Mouse (Mus musculus): ENCODE results near the gene Slc23a3. TPM values are rescaled to one million over a fixed set of nuclear protein-coding genes. Genes with fewer than 3 reads are reported as not detected.

The Slc23a3 gene
- polyA plus RNA-seq, 1 experiment from 2014 or later, result 2.3 TPM

DNA sequence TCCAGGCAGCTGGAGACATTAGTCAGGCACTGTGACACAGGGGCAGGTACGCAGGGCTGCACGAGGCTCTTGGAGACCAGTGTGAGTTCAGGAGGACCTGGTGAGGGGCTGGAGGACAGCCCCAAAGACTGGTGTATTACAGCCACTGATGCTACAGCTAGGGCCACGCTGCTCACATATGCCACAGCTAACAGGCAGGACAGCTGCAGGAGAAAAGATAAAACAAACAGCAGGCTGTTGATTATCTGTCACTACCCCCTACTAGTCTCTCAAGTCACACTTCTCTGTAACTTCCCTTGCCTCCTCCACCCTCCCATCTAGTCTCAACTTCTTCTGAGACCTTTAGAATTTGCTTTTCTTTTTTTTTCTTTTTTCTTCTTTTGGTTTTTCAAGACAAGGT, 3.0 kb upstream of the Slc23a3 start:
- peaks cover 90% of the 10 kb centered on the region for H3K4me1 ChIP-seq (replicated peaks)
- WGBS (ENCODE audit: insufficient replicate concordance), result 9% methylated on average over 3 of the region's 3 CpGs
- H3K4me3 ChIP-seq (replicated peaks), result peak overlapping the region; percentile 37
- peak overlapping the region; percentile 99 for H3K27ac ChIP-seq (replicated peaks)
- H3K9ac ChIP-seq, result peak overlapping the region; percentile 56
- no peaks in the 10 kb centered on the region for H3K27me3 ChIP-seq
- H3K36me3 ChIP-seq (replicated peaks), result peaks cover 57% of the 10 kb centered on the region
- ATAC-seq (ENCODE audit: insufficient read depth), result peak; percentile 88
- no peaks in the 10 kb centered on the region for H3K9me3 ChIP-seq (replicated peaks)
- H3K4me2 ChIP-seq, result peak overlapping the region; percentile 83

DNA sequence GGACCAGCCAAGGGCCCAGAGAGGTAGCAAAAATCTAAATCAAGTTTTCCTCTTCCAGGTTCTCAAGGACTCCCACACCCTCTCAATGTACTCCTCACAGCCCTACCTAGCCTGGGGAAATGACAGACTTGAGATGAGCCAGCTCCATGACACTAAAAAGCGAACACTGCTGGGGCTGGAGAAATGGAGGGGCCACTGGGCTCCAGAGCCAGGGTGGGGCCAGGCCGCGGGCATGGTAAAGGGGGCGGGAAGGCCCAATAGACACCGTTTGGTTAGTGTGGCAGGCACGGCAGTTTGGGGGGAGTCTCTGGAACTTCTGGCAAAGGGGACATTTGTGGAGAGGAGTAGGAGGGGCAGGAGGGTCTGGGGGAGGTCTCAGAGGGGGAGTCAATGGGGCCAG, 2.6 kb upstream of the Slc23a3 start:
- H3K27me3 ChIP-seq, result no peaks in the 10 kb centered on the region
- H3K4me3 ChIP-seq (replicated peaks), result peak overlapping the region; percentile 37
- WGBS (ENCODE audit: insufficient replicate concordance), result 21% methylated on average over 6 of the region's 6 CpGs
- no peaks in the 10 kb centered on the region for H3K9me3 ChIP-seq (replicated peaks)
- H3K9ac ChIP-seq, result peak overlapping the region; percentile 56
- H3K4me1 ChIP-seq (replicated peaks), result peaks cover 90% of the 10 kb centered on the region
- peaks cover 57% of the 10 kb centered on the region for H3K36me3 ChIP-seq (replicated peaks)
- H3K4me2 ChIP-seq, result peak overlapping the region; percentile 83
- H3K27ac ChIP-seq (replicated peaks), result peak overlapping the region; percentile 99
- peak; percentile 71 for ATAC-seq (ENCODE audit: insufficient read depth)

DNA sequence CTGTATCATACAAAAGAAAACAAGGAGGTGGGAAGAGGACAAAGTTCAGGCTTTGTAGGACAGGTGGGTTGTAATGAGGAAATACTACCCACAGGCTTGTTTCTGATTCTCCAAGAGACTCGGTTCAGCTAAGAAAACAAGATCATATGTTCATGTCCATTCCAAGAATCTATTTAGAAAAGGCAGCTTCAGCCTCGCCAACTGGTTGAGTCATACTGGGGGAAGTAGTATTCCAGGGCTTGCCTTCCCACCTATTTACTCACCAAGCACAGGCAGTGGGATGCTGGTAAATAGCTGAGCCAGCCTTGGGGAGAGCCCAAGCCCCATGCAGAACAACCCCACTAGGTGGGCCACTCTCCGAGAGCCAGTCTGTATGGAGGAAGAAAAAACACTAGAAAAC, 5.0 kb downstream of the Slc23a3 start:
- Histone ChIP-seq H3K36me3 (replicated peaks) (no peaks in the 10 kb centered on the region), H3K9ac (no peak overlapping the region), H3K27ac (replicated peaks) (no peak overlapping the region), H3K27me3 (no peaks in the 10 kb centered on the region), H3K4me2 (no peak overlapping the region), H3K9me3 (replicated peaks) (no peaks in the 10 kb centered on the region), H3K4me3 (replicated peaks) (no peak overlapping the region), H3K4me1 (replicated peaks) (peaks cover 43% of the 10 kb centered on the region)
- no peak for ATAC-seq (ENCODE audit: insufficient read depth)
- 64% methylated on average over 3 of the region's 3 CpGs for WGBS (ENCODE audit: insufficient replicate concordance)

DNA sequence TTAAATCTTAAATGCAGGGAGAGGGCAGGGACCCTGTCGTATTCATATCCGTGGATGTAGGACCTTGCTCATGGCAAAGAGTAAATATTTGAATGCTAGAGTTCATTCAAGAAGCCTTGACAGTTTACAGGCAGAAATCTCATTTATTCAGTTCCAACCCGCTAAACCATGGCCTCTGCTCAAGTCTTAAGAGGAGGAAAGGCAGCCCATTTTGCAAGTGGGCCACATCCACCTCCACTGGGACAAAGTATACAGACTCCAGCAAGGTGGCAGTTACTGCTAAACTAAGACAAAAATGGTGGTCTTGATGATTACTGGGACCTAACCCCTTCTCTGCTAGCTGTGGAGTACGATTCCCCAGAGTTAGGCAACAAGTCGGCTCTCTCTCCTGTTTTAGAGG, 8.3 kb downstream of the Slc23a3 start:
- no peak for ATAC-seq (ENCODE audit: insufficient read depth)
- H3K9me3 ChIP-seq (replicated peaks), result no peaks in the 10 kb centered on the region
- peak overlapping the region; percentile 71 for H3K4me2 ChIP-seq
- peak overlapping the region; percentile 73 for H3K4me3 ChIP-seq (replicated peaks)
- peaks cover 28% of the 10 kb centered on the region for H3K4me1 ChIP-seq (replicated peaks)
- WGBS (ENCODE audit: insufficient replicate concordance), result 32% methylated on average over 5 of the region's 5 CpGs
- no peaks in the 10 kb centered on the region for H3K27me3 ChIP-seq
- H3K9ac ChIP-seq, result peak overlapping the region; percentile 74
- no peaks in the 10 kb centered on the region for H3K36me3 ChIP-seq (replicated peaks)
- H3K27ac ChIP-seq (replicated peaks), result peak overlapping the region; percentile 99

DNA sequence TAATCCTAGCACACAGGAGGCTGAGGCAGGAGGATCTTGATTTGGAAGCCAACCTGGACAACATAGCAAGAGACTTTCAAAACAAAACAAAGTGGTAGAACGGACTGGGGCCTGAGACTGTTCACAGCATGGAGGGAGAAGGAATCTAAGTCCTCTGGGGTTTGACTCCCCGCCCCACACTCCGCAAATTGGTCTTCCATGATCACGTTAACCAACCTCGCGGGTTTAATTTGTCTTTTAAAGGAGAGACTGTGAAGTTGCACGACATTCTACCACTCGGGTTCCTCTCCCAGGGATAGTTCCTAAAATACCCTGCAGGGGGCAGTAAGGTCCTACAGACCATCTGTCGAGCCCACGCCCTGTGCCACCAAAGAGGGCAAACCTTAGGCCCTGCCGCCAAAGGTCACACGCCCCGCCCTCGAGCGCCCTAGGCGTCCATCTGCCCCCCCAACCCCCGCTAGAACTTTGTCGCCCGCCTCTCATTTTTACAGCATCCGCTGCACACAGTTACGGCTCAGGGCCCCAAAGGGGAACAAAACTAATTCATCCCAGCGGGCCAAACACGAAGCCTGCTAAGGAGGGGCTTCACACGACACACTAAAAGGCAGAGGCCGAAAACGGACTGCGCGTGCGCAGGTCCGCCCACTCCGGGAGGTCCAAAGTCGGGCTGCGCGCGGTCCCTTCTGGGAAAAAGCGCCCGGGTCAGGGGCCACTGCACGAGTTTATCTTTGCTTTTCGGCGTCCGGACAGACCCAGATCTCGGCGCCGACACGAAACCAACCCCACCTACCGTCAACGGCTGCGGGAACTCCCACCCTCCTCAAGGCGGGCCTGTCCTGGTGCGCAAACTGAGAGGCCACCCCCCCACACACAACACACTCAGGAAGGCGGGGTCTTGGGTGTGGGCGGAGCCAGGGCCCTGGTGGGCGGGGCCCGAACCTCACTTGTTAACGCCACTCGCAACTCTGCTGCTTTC, 9.1 kb downstream of the Slc23a3 start, which contains the start of gene Nhej1:
Gene Nhej1 (minus strand): TSS at position 855 of the 976 bp plus-strand sequence.
- ATAC-seq (ENCODE audit: insufficient read depth), result peak; percentile 95
- 1% methylated on average over 56 of the region's 56 CpGs for WGBS (ENCODE audit: insufficient replicate concordance)
- peak within 1 kb of the TSS; percentile 74 for H3K9ac ChIP-seq

DNA sequence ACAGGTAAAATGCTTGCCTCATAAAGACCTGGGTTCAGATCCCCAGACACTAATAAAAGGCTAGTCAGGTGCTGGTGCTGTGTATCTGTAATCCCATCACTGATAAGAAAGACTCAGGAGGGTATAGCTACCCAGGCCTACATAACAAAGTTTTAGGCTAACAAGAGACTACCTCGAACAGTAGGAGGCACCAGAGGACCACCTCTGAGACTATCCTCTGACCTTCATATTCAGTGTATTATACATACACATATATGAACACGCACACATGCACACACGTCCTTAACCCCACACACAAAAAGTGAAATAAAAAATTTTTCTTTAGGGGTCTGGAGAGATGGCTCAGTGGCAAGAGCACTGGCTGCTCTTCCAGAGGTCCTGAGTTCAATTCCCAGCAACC, 11.5 kb downstream of the Slc23a3 start:
- H3K36me3 ChIP-seq (replicated peaks), result no peaks in the 10 kb centered on the region
- H3K27me3 ChIP-seq, result no peaks in the 10 kb centered on the region
- peaks cover 25% of the 10 kb centered on the region for H3K4me1 ChIP-seq (replicated peaks)
- H3K9me3 ChIP-seq (replicated peaks), result no peaks in the 10 kb centered on the region
- H3K4me3 ChIP-seq (replicated peaks), result no peak overlapping the region
- H3K4me2 ChIP-seq, result no peak overlapping the region
- no peak overlapping the region for H3K9ac ChIP-seq
- H3K27ac ChIP-seq (replicated peaks), result no peak overlapping the region
- no peak for ATAC-seq (ENCODE audit: insufficient read depth)
- 56% methylated on average over 3 of the region's 3 CpGs for WGBS (ENCODE audit: insufficient replicate concordance)

More for the DNA sequence above, 9.1 kb downstream of the Slc23a3 start, which contains the start of gene Nhej1:
- H3K4me3 ChIP-seq (replicated peaks), result peak within 1 kb of the TSS; percentile 73
- no peaks in the 10 kb centered on the region for H3K9me3 ChIP-seq (replicated peaks)
- H3K4me1 ChIP-seq (replicated peaks), result peaks cover 28% of the 10 kb centered on the region
- H3K27ac ChIP-seq (replicated peaks), result peak within 1 kb of the TSS; percentile 99
- no peaks in the 10 kb centered on the region for H3K36me3 ChIP-seq (replicated peaks)
- H3K27me3 ChIP-seq, result no peaks in the 10 kb centered on the region
- peak within 1 kb of the TSS; percentile 71 for H3K4me2 ChIP-seq

Other genes starting within 250 kb of the Slc23a3 start
- gene Fev, start 248.5 kb downstream of the Slc23a3 start, polyA plus RNA-seq (2015; fragmentation: Nextera tagmentation; extraction: Ambion mirVana), result 0.09 TPM in 1 of 2 replicates, not detected in the other
- not detected in 2 replicates for gene Cryba2, start 240.7 kb downstream of the Slc23a3 start, polyA plus RNA-seq (2015; fragmentation: Nextera tagmentation; extraction: Ambion mirVana)
- not detected in 2 replicates for gene Cfap65, start 198.3 kb downstream of the Slc23a3 start, polyA plus RNA-seq (2015; fragmentation: Nextera tagmentation; extraction: Ambion mirVana)
- gene Ihh, start 182.2 kb downstream of the Slc23a3 start, polyA plus RNA-seq (2015; fragmentation: Nextera tagmentation; extraction: Ambion mirVana), result 2.4 and 3.1 TPM in 2 replicates
- 5.8 and 6.2 TPM in 2 replicates for gene Nhej1, start 8.7 kb downstream of the Slc23a3 start, polyA plus RNA-seq (2015; fragmentation: Nextera tagmentation; extraction: Ambion mirVana)
- gene Cnppd1, start 8.8 kb upstream of the Slc23a3 start, polyA plus RNA-seq (2015; fragmentation: Nextera tagmentation; extraction: Ambion mirVana), result 48.8 and 54.7 TPM in 2 replicates
- 55.8 and 59.7 TPM in 2 replicates for gene Retreg2, start 8.9 kb upstream of the Slc23a3 start, polyA plus RNA-seq (2015; fragmentation: Nextera tagmentation; extraction: Ambion mirVana)
- 43.4 and 44.5 TPM in 2 replicates for gene Zfand2b, start 34.8 kb upstream of the Slc23a3 start, polyA plus RNA-seq (2015; fragmentation: Nextera tagmentation; extraction: Ambion mirVana)
- 60.5 and 63.3 TPM in 2 replicates for gene Abcb6, start 46.5 kb upstream of the Slc23a3 start, polyA plus RNA-seq (2015; fragmentation: Nextera tagmentation; extraction: Ambion mirVana)
- 9.7 and 10.0 TPM in 2 replicates for gene Ankzf1, start 58.3 kb upstream of the Slc23a3 start, polyA plus RNA-seq (2015; fragmentation: Nextera tagmentation; extraction: Ambion mirVana)
- gene Atg9a, start 58.3 kb upstream of the Slc23a3 start, polyA plus RNA-seq (2015; fragmentation: Nextera tagmentation; extraction: Ambion mirVana), result 24.1 and 28.1 TPM in 2 replicates
- gene Glb1l, start 76.9 kb upstream of the Slc23a3 start, polyA plus RNA-seq (2015; fragmentation: Nextera tagmentation; extraction: Ambion mirVana), result 3.2 and 4.5 TPM in 2 replicates
- 80.2 and 84.8 TPM in 2 replicates for gene Stk16, start 76.9 kb upstream of the Slc23a3 start, polyA plus RNA-seq (2015; fragmentation: Nextera tagmentation; extraction: Ambion mirVana)
- 372 and 392 TPM in 2 replicates for gene Tuba4a, start 86.0 kb upstream of the Slc23a3 start, polyA plus RNA-seq (2015; fragmentation: Nextera tagmentation; extraction: Ambion mirVana)
- not detected in 2 replicates for gene A630095N17Rik, start 98.2 kb upstream of the Slc23a3 start, polyA plus RNA-seq (2015; fragmentation: Nextera tagmentation; extraction: Ambion mirVana)
- gene Dnajb2, start 102.5 kb upstream of the Slc23a3 start, polyA plus RNA-seq (2015; fragmentation: Nextera tagmentation; extraction: Ambion mirVana), result 28.9 and 32.4 TPM in 2 replicates
- 0.05 and 0.13 TPM in 2 replicates for gene Ptprn, start 130.6 kb upstream of the Slc23a3 start, polyA plus RNA-seq (2015; fragmentation: Nextera tagmentation; extraction: Ambion mirVana)
- gene Resp18, start 144.5 kb upstream of the Slc23a3 start, polyA plus RNA-seq (2015; fragmentation: Nextera tagmentation; extraction: Ambion mirVana), result not detected in 2 replicates
- 52.1 and 57.4 TPM in 2 replicates for gene Dnpep, start 184.1 kb upstream of the Slc23a3 start, polyA plus RNA-seq (2015; fragmentation: Nextera tagmentation; extraction: Ambion mirVana)
- 10.3 and 12.8 TPM in 2 replicates for gene Des, start 226.4 kb upstream of the Slc23a3 start, polyA plus RNA-seq (2015; fragmentation: Nextera tagmentation; extraction: Ambion mirVana)
- 8.7 and 9.4 TPM in 2 replicates for gene Speg, start 241.4 kb upstream of the Slc23a3 start, polyA plus RNA-seq (2015; fragmentation: Nextera tagmentation; extraction: Ambion mirVana)

Measured in liver, embryonic 15.5 days (tissue).